Mouse (Mus musculus): Measurements from ENCODE around the gene Ktn1. TPM values are rescaled to one million over a fixed set of nuclear protein-coding genes. Genes with fewer than 3 reads are reported as not detected.

Gene Ktn1
- total RNA-seq, 2 experiments from 2014 or later, result 205 to 218 TPM

GRCm38 (mm10) chr14:47751422-47752205 lies 103.4 kb downstream of the Ktn1 start:
- DNase-seq, result peak; percentile 40 to 51
- intact Hi-C loops (cut with DNase I), result loop anchor here (1.0 to 10.0 kb wide), 5 partner anchors 323 to 616 kb away; partner anchors contain the start of gene Peli2

- intact Hi-C loops (cut with DNase I), result loop anchor here (5.0 to 10.0 kb wide), 3 partner anchors 321 to 414 kb away; partner anchors contain the start of gene Peli2
- no peak for DNase-seq
Measured at GRCm38 (mm10) chr14:47753561-47753960, 105.3 kb downstream of the Ktn1 start.

GRCm38 (mm10) chr14:47754253-47754897 lies 106.1 kb downstream of the Ktn1 start:
- DNase-seq, result no peak
- intact Hi-C loops (cut with DNase I), result loop anchor here (5.0 to 10.0 kb wide), 3 partner anchors 320 to 413 kb away; partner anchors contain the start of gene Peli2

- intact Hi-C loops (cut with DNase I), result loop anchor here (10.0 kb wide), 1 partner anchor 318 kb away; no protein-coding TSS in a partner anchor
- DNase-seq, result peak; percentile 32 to 57
Measured at GRCm38 (mm10) chr14:47756411-47757065, 108.3 kb downstream of the Ktn1 start.

GRCm38 (mm10) chr14:47765192-47765591 lies 116.9 kb downstream of the Ktn1 start:
- intact Hi-C loops (cut with DNase I), result no loop called here
- no peak for DNase-seq

GRCm38 (mm10) chr14:47765796-47766195 lies 117.5 kb downstream of the Ktn1 start:
- intact Hi-C loops (cut with DNase I), result no loop called here
- no peak for DNase-seq

- intact Hi-C loops (cut with DNase I), result no loop called here
- no peak for DNase-seq
Measured at GRCm38 (mm10) chr14:47766373-47766772, 118.1 kb downstream of the Ktn1 start.

- intact Hi-C loops (cut with DNase I), result no loop called here
Measured at GRCm38 (mm10) chr14:47771496-47771895, 123.2 kb downstream of the Ktn1 start.

GRCm38 (mm10) chr14:47775543-47775942 lies 127.3 kb downstream of the Ktn1 start:
- intact Hi-C loops (cut with DNase I), result no loop called here
- no peak for DNase-seq

More at GRCm38 (mm10) chr14:47771496-47771895, 123.2 kb downstream of the Ktn1 start:
- no peak for DNase-seq

GRCm38 (mm10) chr14:47776260-47777035 lies 128.2 kb downstream of the Ktn1 start:
- peak; percentile 11 to 12 for DNase-seq
- intact Hi-C loops (cut with DNase I), result no loop called here

- intact Hi-C loops (cut with DNase I), result no loop called here
Measured at GRCm38 (mm10) chr14:47786112-47786511, 137.9 kb downstream of the Ktn1 start.

More at GRCm38 (mm10) chr14:47786112-47786511, 137.9 kb downstream of the Ktn1 start:
- DNase-seq, result no peak

Other genes with a start within 250 kb of the Ktn1 start
- gene Dlgap5, start 230.0 kb upstream of the Ktn1 start, total RNA-seq (2021), result under 1 TPM; 0.86 to 0.87 TPM
- gene Fbxo34, start 198.0 kb upstream of the Ktn1 start, total RNA-seq (2021), result 10 to 100 TPM; 11.4 to 14.0 TPM
- 10 to 100 TPM; 10.8 to 10.9 TPM for gene Atg14, start 77.8 kb upstream of the Ktn1 start, total RNA-seq (2021)